ENCODE assay signal across 8 mouse cellular contexts in genomic region chr2:132780978-132781377, GRCm38 (mm10). TPM values are rescaled to one million over a fixed set of nuclear protein-coding genes. Genes with fewer than 3 reads are reported as not detected.
A peak's percentile ranks its signal among the peaks of the same experiment; 100 is the strongest.
DNase-seq lines count a peak whose midpoint lies in the region; ATAC-seq and TF ChIP-seq lines count a peak whose summit lies in the region.

Gene Chgb, plus strand, starts transcription at chr2:132781278.

- 11% methylated on average over 4 of the region's 4 CpGs for WGBS in heart, postnatal 0 days
- 15% methylated on average over 4 of the region's 4 CpGs for WGBS in intestine, embryonic 14.5 days
- whole genome bisulfite sequencing in midbrain, embryonic 13.5 days, result 7% methylated on average over 4 of the region's 4 CpGs

- no peak within 1 kb of the TSS for H3K27ac ChIP-seq in heart, postnatal 0 days (ENCODE audit: low read depth)
- H3K27ac ChIP-seq in intestine, embryonic 14.5 days (ENCODE audit: low read depth), result no peak within 1 kb of the TSS
- H3K27ac ChIP-seq in midbrain, embryonic 13.5 days, result peak within 1 kb of the TSS; percentile 97

- DNase-seq in heart, postnatal 0 days (ENCODE audit: low spot score), result no peak
- no peak for DNase-seq in heart, postnatal 25 days (ENCODE audit: low spot score)
- no peak for DNase-seq in adrenal gland, postnatal 14 days
- no peak for DNase-seq in intestine, embryonic 14.5 days (ENCODE audit: low spot score)
- no peak for DNase-seq in yolk sac, embryonic 10.5 days (ENCODE audit: low spot score)
- no peak for DNase-seq in kidney, adult 9 months
- DNase-seq in lung, postnatal 4 days, result no peak

- H3K9ac ChIP-seq in heart, postnatal 0 days (replicated peaks; ENCODE audit: low read depth, low read length), result no peak within 1 kb of the TSS
- H3K9ac ChIP-seq in intestine, embryonic 14.5 days (ENCODE audit: low read length), result no peak within 1 kb of the TSS
- H3K9ac ChIP-seq in midbrain, embryonic 13.5 days (replicated peaks), result peak within 1 kb of the TSS; percentile 77

- H3K4me2 ChIP-seq in heart, postnatal 0 days (ENCODE audit: low read depth, low read length), result peak within 1 kb of the TSS; percentile 58
- H3K4me2 ChIP-seq in intestine, embryonic 14.5 days (ENCODE audit: low read length), result peak within 1 kb of the TSS; percentile 73
- H3K4me2 ChIP-seq in midbrain, embryonic 13.5 days (replicated peaks), result peak within 1 kb of the TSS; percentile 66

- H3K27me3 ChIP-seq in heart, postnatal 0 days (ENCODE audit: control insufficient read depth, insufficient read depth, low read length), result peaks cover 15% of the 10 kb centered on the region
- H3K27me3 ChIP-seq in intestine, embryonic 14.5 days (replicated peaks; ENCODE audit: control insufficient read depth, insufficient read depth, low read length), result 0 out of 2 replicates have a peak, but pooled peaks cover 3% of the 10 kb centered on the region
- H3K27me3 ChIP-seq in midbrain, embryonic 13.5 days, result 0 out of 2 replicates have a peak, but pooled peaks cover 3% of the 10 kb centered on the region

- TF ChIP-seq CTCF in heart, postnatal 0 days (IDR thresholded peaks at IDR 0.05; ENCODE audit: low read depth), result no peak

- no peak for TF ChIP-seq EP300 in heart, postnatal 0 days (IDR thresholded peaks at IDR 0.05; ENCODE audit: low read depth)

- intact Hi-C loops in heart, postnatal 25 days (cut with DNase I), result no loop called here

- ATAC-seq in heart, postnatal 0 days (ENCODE audit: insufficient read depth, low read depth), result no peak
- ATAC-seq in intestine, embryonic 14.5 days (replicated peaks; ENCODE audit: low FRiP score, low TSS enrichment, low read depth), result 0 out of 2 replicates have a peak, but pooled peaks have one; percentile 17
- ATAC-seq in midbrain, embryonic 13.5 days, result no peak

- H3K9me3 ChIP-seq in heart, postnatal 0 days (replicated peaks; ENCODE audit: control insufficient read depth, low read length), result no peaks in the 10 kb centered on the region
- no peaks in the 10 kb centered on the region for H3K9me3 ChIP-seq in intestine, embryonic 14.5 days (ENCODE audit: control insufficient read depth, low read length)
- H3K9me3 ChIP-seq in midbrain, embryonic 13.5 days, result no peaks in the 10 kb centered on the region

- no peaks in the 10 kb centered on the region for H3K36me3 ChIP-seq in heart, postnatal 0 days (replicated peaks; ENCODE audit: control insufficient read depth, insufficient read depth, low read length)
- H3K36me3 ChIP-seq in intestine, embryonic 14.5 days (ENCODE audit: control insufficient read depth, insufficient read depth, low read length), result no peaks in the 10 kb centered on the region
- H3K36me3 ChIP-seq in midbrain, embryonic 13.5 days, result no peaks in the 10 kb centered on the region

- H3K4me3 ChIP-seq in heart, postnatal 0 days (ENCODE audit: low read depth, low read length), result peak within 1 kb of the TSS; percentile 26
- H3K4me3 ChIP-seq in intestine, embryonic 14.5 days (ENCODE audit: low read depth, low read length), result peak within 1 kb of the TSS; percentile 37
- peak within 1 kb of the TSS; percentile 62 for H3K4me3 ChIP-seq in midbrain, embryonic 13.5 days (replicated peaks)

- H3K4me1 ChIP-seq in heart, postnatal 0 days (ENCODE audit: control insufficient read depth, insufficient read depth), result no peaks in the 10 kb centered on the region
- peaks cover 3% of the 10 kb centered on the region; the same call in 1 of the 2 replicates for H3K4me1 ChIP-seq in intestine, embryonic 14.5 days (replicated peaks; ENCODE audit: control insufficient read depth, insufficient read depth, low read length)
- H3K4me1 ChIP-seq in midbrain, embryonic 13.5 days (replicated peaks), result peaks cover 22% of the 10 kb centered on the region

RNA-seq across cellular contexts. Expression of gene Chgb, which starts in this region (rescaled TPM):
- total RNA-seq in heart, postnatal 0 days (2014; rRNA removed; ENCODE audit: low replicate concordance), result not detected in 2 replicates
- polyA plus RNA-seq in heart, postnatal 0 days (2015; fragmentation: Nextera tagmentation; extraction: Ambion mirVana), result 0.15 TPM in 2 replicates
- under 1 TPM; 0.22 to 0.39 TPM for total RNA-seq in heart, postnatal 25 days (2021)
- 1,709 and 1,883 TPM in 2 replicates for total RNA-seq in adrenal gland, postnatal 14 days (2021)
- polyA plus RNA-seq in intestine, embryonic 14.5 days (2014; fragmentation: Nextera tagmentation; extraction: Ambion mirVana), result 4.2 and 15.2 TPM in 2 replicates
- 66.3 and 77.7 TPM in 2 replicates for polyA plus RNA-seq in midbrain, embryonic 13.5 days (2015; fragmentation: Nextera tagmentation; extraction: Ambion mirVana)

Comparison
In these comparisons a context has a peak if more than half of its experiments do, and no peak if none do; other contexts are left out.
1. RNA of gene Chgb (total RNA-seq): 1,709 to 1,883 TPM in adrenal gland, postnatal 14 days; 0.22 to 0.39 TPM in heart, postnatal 25 days and not detected in heart, postnatal 0 days; every median in the first group is over 1,000 times any median in the second.
2. Peak in every context shown above with its lines, with median percentiles within 50 percentile points of each other: H3K4me2 ChIP-seq and H3K4me3 ChIP-seq.